Mouse (Mus musculus): Measurements from ENCODE around the gene Nkiras1. TPM values are rescaled to one million over a fixed set of nuclear protein-coding genes. Genes with fewer than 3 reads are reported as not detected.

Gene Nkiras1
- polyA plus RNA-seq, 1 experiment from 2014 or later, result 10.7 TPM

DNA sequence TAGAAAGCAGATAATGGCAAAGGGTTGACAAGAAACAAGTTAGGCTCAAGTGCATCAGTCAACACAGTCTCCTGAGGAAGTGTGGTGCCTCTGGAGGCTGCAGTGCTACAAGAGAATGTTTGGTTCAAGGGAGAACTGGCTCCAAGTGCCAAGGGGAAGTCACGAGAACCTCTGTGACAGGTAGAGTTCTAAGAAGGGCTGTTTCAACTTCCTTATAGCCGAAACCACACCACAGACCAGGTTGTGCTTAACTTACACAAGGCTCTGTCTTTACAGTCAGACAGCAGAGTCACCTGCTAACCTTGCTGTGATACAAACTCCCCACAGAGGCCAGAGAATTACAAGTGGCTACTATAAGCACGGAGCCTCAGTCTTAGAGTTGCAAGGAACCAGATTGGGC, 30.7 kb downstream of the Nkiras1 start:
- Histone ChIP-seq H3K9ac (replicated peaks; ENCODE audit: low read length) (no peak overlapping the region), H3K27me3 (ENCODE audit: control insufficient read depth, insufficient read depth, low read length) (no peaks in the 10 kb centered on the region), H3K36me3 (replicated peaks; ENCODE audit: control insufficient read depth, insufficient read depth, low read depth, low read length) (no peaks in the 10 kb centered on the region), H3K9me3 (replicated peaks; ENCODE audit: control insufficient read depth, low read length) (no peaks in the 10 kb centered on the region), H3K4me3 (ENCODE audit: low read depth, low read length) (no peak overlapping the region), H3K27ac (replicated peaks; ENCODE audit: low read depth, low read length) (no peak overlapping the region), H3K4me1 (ENCODE audit: control insufficient read depth, insufficient read depth, low read length) (no peaks in the 10 kb centered on the region), H3K4me2 (ENCODE audit: low read depth, low read length) (no peak overlapping the region)
- DNase-seq (ENCODE audit: low spot score) (no peak), ATAC-seq (replicated peaks; ENCODE audit: insufficient number of reproducible peaks, low FRiP score, low TSS enrichment, low read depth) (no peak)
- WGBS, result 77% methylated on average over 3 of the region's 3 CpGs

DNA sequence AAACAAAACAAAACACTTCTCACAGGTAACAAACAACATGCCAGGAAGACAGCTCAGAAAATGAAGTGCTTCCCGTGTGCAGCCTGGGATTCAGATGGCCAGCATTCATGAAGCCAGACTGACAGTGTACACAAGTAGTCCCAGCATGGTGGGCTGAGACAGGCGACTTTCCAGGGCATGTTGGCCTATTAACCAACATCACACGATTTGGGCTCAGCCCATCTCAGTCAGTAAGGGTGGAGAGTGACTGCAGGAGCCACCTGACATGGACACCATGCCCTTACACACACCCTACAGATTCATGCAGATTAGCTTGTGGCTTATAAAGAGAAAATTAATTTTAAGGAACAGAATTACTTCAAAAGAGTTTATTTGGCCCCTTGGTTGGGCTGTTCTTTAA, 31.8 kb downstream of the Nkiras1 start:
- Histone ChIP-seq H3K9ac (replicated peaks; ENCODE audit: low read length) (no peak overlapping the region), H3K9me3 (replicated peaks; ENCODE audit: control insufficient read depth, low read length) (no peaks in the 10 kb centered on the region), H3K36me3 (replicated peaks; ENCODE audit: control insufficient read depth, insufficient read depth, low read depth, low read length) (no peaks in the 10 kb centered on the region), H3K4me1 (ENCODE audit: control insufficient read depth, insufficient read depth, low read length) (no peaks in the 10 kb centered on the region), H3K27me3 (ENCODE audit: control insufficient read depth, insufficient read depth, low read length) (no peaks in the 10 kb centered on the region), H3K27ac (replicated peaks; ENCODE audit: low read depth, low read length) (no peak overlapping the region), H3K4me2 (ENCODE audit: low read depth, low read length) (no peak overlapping the region), H3K4me3 (ENCODE audit: low read depth, low read length) (no peak overlapping the region)
- WGBS, result 80% methylated on average over 3 of the region's 3 CpGs
- ATAC-seq (replicated peaks; ENCODE audit: insufficient number of reproducible peaks, low FRiP score, low TSS enrichment, low read depth), result no peak
- no peak for DNase-seq (ENCODE audit: low spot score)

- Histone ChIP-seq H3K27ac (replicated peaks; ENCODE audit: low read depth, low read length) (no peak overlapping the region), H3K4me1 (ENCODE audit: control insufficient read depth, insufficient read depth, low read length) (no peaks in the 10 kb centered on the region), H3K9me3 (replicated peaks; ENCODE audit: control insufficient read depth, low read length) (no peaks in the 10 kb centered on the region), H3K4me2 (ENCODE audit: low read depth, low read length) (no peak overlapping the region), H3K36me3 (replicated peaks; ENCODE audit: control insufficient read depth, insufficient read depth, low read depth, low read length) (no peaks in the 10 kb centered on the region), H3K27me3 (ENCODE audit: control insufficient read depth, insufficient read depth, low read length) (no peaks in the 10 kb centered on the region), H3K4me3 (ENCODE audit: low read depth, low read length) (no peak overlapping the region), H3K9ac (replicated peaks; ENCODE audit: low read length) (no peak overlapping the region)
- WGBS, result 85% methylated on average over 4 of the region's 4 CpGs
- DNase-seq (ENCODE audit: low spot score) (no peak), ATAC-seq (replicated peaks; ENCODE audit: insufficient number of reproducible peaks, low FRiP score, low TSS enrichment, low read depth) (no peak)
Observed at GRCm38 (mm10) chr14:18303262-18303661, 32.3 kb downstream of the Nkiras1 start.

- no peak overlapping the region for H3K27ac ChIP-seq (replicated peaks; ENCODE audit: low read depth, low read length)
- H3K4me3 ChIP-seq (ENCODE audit: low read depth, low read length), result no peak overlapping the region
- H3K36me3 ChIP-seq (replicated peaks; ENCODE audit: control insufficient read depth, insufficient read depth, low read depth, low read length), result no peaks in the 10 kb centered on the region
- H3K27me3 ChIP-seq (ENCODE audit: control insufficient read depth, insufficient read depth, low read length), result no peaks in the 10 kb centered on the region
- H3K4me1 ChIP-seq (ENCODE audit: control insufficient read depth, insufficient read depth, low read length), result no peaks in the 10 kb centered on the region
- no peaks in the 10 kb centered on the region for H3K9me3 ChIP-seq (replicated peaks; ENCODE audit: control insufficient read depth, low read length)
- DNase-seq (ENCODE audit: low spot score), result no peak
- WGBS, result 94% methylated on average over 5 of the region's 5 CpGs
- no peak overlapping the region for H3K9ac ChIP-seq (replicated peaks; ENCODE audit: low read length)
- ATAC-seq (replicated peaks; ENCODE audit: insufficient number of reproducible peaks, low FRiP score, low TSS enrichment, low read depth), result no peak
- no peak overlapping the region for H3K4me2 ChIP-seq (ENCODE audit: low read depth, low read length)
Observed at GRCm38 (mm10) chr14:18304165-18304564, 33.2 kb downstream of the Nkiras1 start.

DNA sequence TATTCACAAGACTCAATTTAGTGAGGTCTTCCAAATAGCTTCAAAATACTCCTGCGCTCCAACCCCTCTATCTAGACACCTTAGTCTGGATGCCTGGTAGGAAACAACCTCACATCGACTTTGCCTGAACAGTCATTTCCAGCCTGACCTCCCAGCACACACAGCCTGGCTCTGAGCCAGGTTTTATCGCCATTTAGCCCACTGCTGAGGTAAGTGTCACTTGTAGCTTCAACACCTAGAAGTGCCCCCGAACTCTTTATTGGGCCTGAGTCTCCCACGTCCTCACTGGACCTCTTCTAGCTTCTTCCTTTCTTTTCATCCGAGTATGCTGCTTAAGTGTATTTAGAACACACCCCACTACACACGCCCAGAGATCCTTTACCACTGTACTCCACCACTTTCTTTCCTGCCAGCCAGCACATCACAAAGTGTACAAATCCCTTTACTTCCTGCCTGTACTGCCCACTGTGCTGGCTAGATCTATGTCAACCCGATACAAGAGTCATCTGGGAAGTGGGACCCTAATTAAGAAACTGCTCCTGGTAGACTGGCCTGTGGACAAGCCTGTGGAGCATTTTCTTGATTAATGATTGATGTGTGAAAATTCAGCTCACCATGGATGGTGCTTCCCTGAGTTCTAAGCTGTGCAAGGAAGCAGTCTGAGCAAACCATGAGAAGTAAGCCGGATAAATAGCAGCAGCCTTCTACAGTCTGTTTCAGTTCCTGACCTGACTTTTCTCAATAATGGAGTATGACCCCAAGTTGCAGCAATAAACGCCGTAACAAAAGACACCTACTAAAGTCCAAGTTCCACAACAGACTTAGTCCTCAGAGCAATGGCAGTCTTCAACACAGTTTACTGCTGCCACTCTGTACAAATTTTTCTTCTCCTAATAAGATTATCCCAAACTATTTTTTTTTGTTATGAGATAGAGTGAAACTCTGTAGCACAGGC, 46.8 kb downstream of the Nkiras1 start:
- H3K27ac ChIP-seq (replicated peaks; ENCODE audit: low read depth, low read length), result no peak overlapping the region
- H3K4me1 ChIP-seq (ENCODE audit: control insufficient read depth, insufficient read depth, low read length), result no peaks in the 10 kb centered on the region
- H3K9me3 ChIP-seq (replicated peaks; ENCODE audit: control insufficient read depth, low read length), result no peaks in the 10 kb centered on the region
- no peaks in the 10 kb centered on the region for H3K36me3 ChIP-seq (replicated peaks; ENCODE audit: control insufficient read depth, insufficient read depth, low read depth, low read length)
- H3K27me3 ChIP-seq (ENCODE audit: control insufficient read depth, insufficient read depth, low read length), result no peaks in the 10 kb centered on the region
- ATAC-seq (replicated peaks; ENCODE audit: insufficient number of reproducible peaks, low FRiP score, low TSS enrichment, low read depth) (no peak), DNase-seq (ENCODE audit: low spot score) (no peak)
- H3K4me3 ChIP-seq (ENCODE audit: low read depth, low read length), result no peak overlapping the region
- H3K9ac ChIP-seq (replicated peaks; ENCODE audit: low read length), result no peak overlapping the region
- 88% methylated on average over 11 of the region's 11 CpGs for WGBS
- H3K4me2 ChIP-seq (ENCODE audit: low read depth, low read length), result no peak overlapping the region

GRCm38 (mm10) chr14:18326968-18327672, 56.2 kb downstream of the Nkiras1 start:
- ATAC-seq (replicated peaks; ENCODE audit: insufficient number of reproducible peaks, low FRiP score, low TSS enrichment, low read depth) (peak; percentile 51; the same call in 1 of the 2 replicates), DNase-seq (ENCODE audit: low spot score) (peak; percentile 42)
- Histone ChIP-seq H3K9ac (replicated peaks; ENCODE audit: low read length) (peak overlapping the region; percentile 61), H3K4me3 (ENCODE audit: low read depth, low read length) (peak overlapping the region; percentile 38), H3K36me3 (replicated peaks; ENCODE audit: control insufficient read depth, insufficient read depth, low read depth, low read length) (no peaks in the 10 kb centered on the region), H3K27me3 (ENCODE audit: control insufficient read depth, insufficient read depth, low read length) (no peaks in the 10 kb centered on the region), H3K4me1 (ENCODE audit: control insufficient read depth, insufficient read depth, low read length) (no peaks in the 10 kb centered on the region; the same call in 1 of the 2 replicates), H3K9me3 (replicated peaks; ENCODE audit: control insufficient read depth, low read length) (no peaks in the 10 kb centered on the region), H3K4me2 (ENCODE audit: low read depth, low read length) (peak overlapping the region; percentile 71), H3K27ac (replicated peaks; ENCODE audit: low read depth, low read length) (no peak overlapping the region)
- WGBS, result 2% methylated on average over 35 of the region's 37 CpGs

DNA sequence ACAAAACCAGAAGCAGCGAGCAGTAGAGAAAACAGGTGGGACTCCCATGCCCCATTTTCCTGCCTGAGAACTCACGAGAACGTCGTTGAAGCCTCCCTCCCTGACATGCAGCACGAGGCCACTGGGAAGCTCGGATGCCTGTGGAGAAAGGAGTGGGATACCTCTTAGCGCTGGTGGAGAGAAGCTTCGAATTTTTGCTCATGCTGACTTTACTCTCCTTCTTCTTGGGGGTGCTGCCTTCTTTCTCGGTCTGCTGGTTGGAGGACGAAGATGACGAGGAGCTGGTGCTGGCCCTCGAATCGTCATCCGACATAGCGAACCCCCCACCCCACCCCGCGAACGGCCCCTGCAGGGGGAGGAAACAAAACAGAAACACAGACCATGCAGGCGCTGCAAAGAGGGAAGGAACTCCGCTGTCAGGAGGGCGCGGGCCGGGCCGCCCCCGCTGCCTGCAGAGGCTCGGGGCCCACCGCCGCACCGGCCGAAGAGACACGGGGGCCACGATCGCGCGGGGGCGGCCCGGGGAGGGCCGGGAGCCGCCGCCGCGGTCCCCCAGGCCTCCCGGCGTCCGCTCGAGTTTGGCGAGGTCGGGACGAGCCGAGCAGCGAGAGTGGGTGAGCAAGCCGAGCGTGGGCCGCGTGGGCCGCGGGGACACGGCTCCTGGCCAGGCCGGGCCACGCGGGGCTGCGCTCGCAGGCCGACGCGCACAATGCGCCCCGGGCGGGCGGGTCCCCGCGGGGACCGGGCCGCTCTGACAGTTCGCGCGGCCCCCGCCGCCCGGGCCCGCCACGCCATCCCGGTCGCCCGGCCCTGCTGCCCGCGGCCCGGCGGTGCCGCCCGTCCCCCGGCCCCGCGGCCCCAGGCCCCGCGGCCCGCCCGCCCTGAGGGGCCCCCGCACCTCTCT, 60.1 kb downstream of the Nkiras1 start:
- 1% methylated on average over 56 of the region's 99 CpGs for WGBS

More for the DNA sequence above, 60.1 kb downstream of the Nkiras1 start:
- no peaks in the 10 kb centered on the region; the same call in 1 of the 2 replicates for H3K4me1 ChIP-seq (ENCODE audit: control insufficient read depth, insufficient read depth, low read length)
- H3K9me3 ChIP-seq (replicated peaks; ENCODE audit: control insufficient read depth, low read length), result no peaks in the 10 kb centered on the region
- peak; percentile 78 for ATAC-seq (replicated peaks; ENCODE audit: insufficient number of reproducible peaks, low FRiP score, low TSS enrichment, low read depth)
- H3K27ac ChIP-seq (replicated peaks; ENCODE audit: low read depth, low read length), result 0 out of 2 replicates have a peak overlapping the region, but pooled peaks have one; percentile 41
- DNase-seq (ENCODE audit: low spot score), result peak; percentile 44
- no peaks in the 10 kb centered on the region for H3K27me3 ChIP-seq (ENCODE audit: control insufficient read depth, insufficient read depth, low read length)
- peak overlapping the region; percentile 98 for H3K9ac ChIP-seq (replicated peaks; ENCODE audit: low read length)
- peak overlapping the region; percentile 94 for H3K4me3 ChIP-seq (ENCODE audit: low read depth, low read length)
- peak overlapping the region; percentile 75 for H3K4me2 ChIP-seq (ENCODE audit: low read depth, low read length)
- no peaks in the 10 kb centered on the region for H3K36me3 ChIP-seq (replicated peaks; ENCODE audit: control insufficient read depth, insufficient read depth, low read depth, low read length)
